Mouse (Mus musculus): Measurements from ENCODE around the gene Greb1. TPM values are rescaled to one million over a fixed set of nuclear protein-coding genes. Genes with fewer than 3 reads are reported as not detected.

Greb1 gene
- total RNA-seq, 4 experiments from 2014 or later: 0.78 to 1.5 (median 1.0) TPM

- no peak for DNase-seq (ENCODE audit: low spot score in 2 of 2)
Measured at GRCm38 (mm10) chr12:16635816-16636215, 164.9 kb downstream of the Greb1 start.

- DNase-seq (ENCODE audit: low spot score in 2 of 2): no peak
Measured at GRCm38 (mm10) chr12:16634075-16634813, 166.4 kb downstream of the Greb1 start.

DNA sequence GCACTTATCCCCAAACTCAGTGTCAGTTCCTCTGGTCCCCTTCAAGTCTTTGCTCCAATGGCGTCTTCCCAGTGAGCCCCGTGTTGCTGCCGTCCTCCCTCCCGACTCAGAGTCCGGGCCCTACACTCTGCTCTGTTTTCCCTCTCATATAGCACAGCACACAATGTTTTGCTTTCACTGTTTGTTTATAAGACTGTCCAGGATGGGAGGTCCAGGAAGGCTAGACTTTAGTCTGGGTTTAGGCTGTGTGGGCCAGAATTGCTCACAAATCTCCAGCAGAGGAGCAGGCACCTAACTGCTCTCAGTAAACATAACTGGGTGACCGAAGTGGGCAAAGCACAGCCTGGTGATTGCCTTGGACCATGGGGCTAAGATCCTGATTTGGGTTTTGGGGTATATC, 167.5 kb downstream of the Greb1 start:
- DNase-seq (ENCODE audit: low spot score in 2 of 2): no peak

GRCm38 (mm10) chr12:16631423-16631822, 169.3 kb downstream of the Greb1 start:
- DNase-seq (ENCODE audit: low spot score in 2 of 2): no peak

DNA sequence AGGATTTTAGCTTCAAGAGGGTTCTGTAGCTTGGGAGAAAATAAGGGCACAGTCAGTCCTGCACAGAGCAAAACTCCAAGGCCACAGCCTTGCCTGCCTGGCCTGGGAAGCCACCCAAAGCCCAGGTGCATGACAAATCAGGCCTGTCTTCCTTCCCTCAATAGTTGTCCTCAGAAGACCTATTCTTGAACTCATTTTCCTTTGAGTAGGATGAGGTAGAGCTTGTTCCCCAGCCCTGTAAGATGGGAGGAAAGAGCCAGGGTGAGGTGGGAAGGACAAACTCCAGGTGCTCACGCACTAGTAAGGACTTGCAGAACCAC, 169.9 kb downstream of the Greb1 start:
- DNase-seq (ENCODE audit: low spot score in 2 of 2): no peak

- DNase-seq (ENCODE audit: low spot score in 2 of 2): no peak
Measured at GRCm38 (mm10) chr12:16630152-16630865, 170.4 kb downstream of the Greb1 start.

Small RNA genes lying within 50 kb of the gene (microRNA-seq; reads per million reads assigned to microRNA genes)
- 0 reads per million in 2 experiments for gene Gm44305

Other genes with a start within 250 kb of the Greb1 start
- gene Lpin1, start 189.9 kb downstream of the Greb1 start, total RNA-seq (2022): 10 to 100 TPM; 28.8 to 33.0 (median 30.9) TPM
- 100 to 1,000 TPM; 161 to 213 (median 178) TPM for gene Ntsr2, start 147.5 kb downstream of the Greb1 start, total RNA-seq (2022)
- gene E2f6, start 10.1 kb upstream of the Greb1 start, total RNA-seq (2022): 10 to 100 TPM; 31.7 to 40.5 (median 35.8) TPM
- 100 to 1,000 TPM; 109 to 143 (median 128) TPM for gene Rock2, start 94.0 kb upstream of the Greb1 start, total RNA-seq (2022)
- 1 to 10 TPM; 1.5 to 3.0 (median 1.6) TPM for gene Pqlc3, start 199.5 kb upstream of the Greb1 start, total RNA-seq (2022)
- gene 2410004P03Rik, start 210.8 kb upstream of the Greb1 start, total RNA-seq (2022): 1 to 10 TPM in 2 of 4 experiments, under 1 TPM in 2; 0.37 to 1.2 (median 1.0) TPM

Data from layer of hippocampus, adult 8-10 months (tissue).